Mouse (Mus musculus) heart, postnatal 0 days (tissue): ENCODE data around the gene Prmt3.

ENCODE experiments used
- CTCF ChIP-seq: IDR thresholded peaks from 2 replicates; pipeline ENCODE4 v1.5.1; 2016; ENCODE audit warnings: antibody characterized with exemption, control low read depth, low read depth
- EP300 ChIP-seq: IDR thresholded peaks from 2 replicates; pipeline ENCODE4 v1.6.1; 2016; ENCODE audit warnings: antibody characterized with exemption, low read depth

DNA sequence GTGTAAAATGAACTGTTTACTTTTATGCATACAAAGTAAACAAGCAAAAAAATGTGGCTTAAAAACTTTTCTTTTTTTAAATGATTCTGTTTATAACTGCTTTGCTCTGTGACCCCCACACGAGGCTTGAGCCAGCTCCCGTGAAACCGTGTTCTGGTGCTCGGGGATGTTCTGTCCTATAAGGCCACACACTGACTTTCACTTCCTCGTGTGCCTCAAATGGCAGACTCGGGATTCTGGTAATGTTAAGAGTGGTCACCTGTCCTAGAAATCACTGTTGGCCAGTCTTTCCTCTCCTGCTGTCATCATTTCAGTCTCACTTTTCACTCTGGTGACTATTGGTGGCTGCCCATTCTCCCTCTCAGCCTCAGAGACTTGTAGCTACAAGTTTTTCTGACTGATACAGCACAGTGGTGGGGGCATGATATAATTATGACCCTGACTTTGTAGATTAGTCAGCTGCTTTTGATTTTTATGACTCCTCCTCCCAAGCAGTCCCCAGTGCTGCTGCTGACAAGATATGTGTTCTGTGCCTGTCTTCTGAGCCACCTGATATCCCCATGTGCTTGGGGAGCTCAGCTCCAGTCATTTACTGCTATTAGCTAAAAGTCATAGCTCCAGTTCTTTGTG, 65.3 kb downstream of the Prmt3 start:
- TF ChIP-seq CTCF (no peak), EP300 (no peak)
